Mouse (Mus musculus) frontal cortex, postnatal 25 days (tissue): Measurements from ENCODE around the gene 9130409I23Rik.
"Not testable (repeated sequence)": the region's sequence is repeated elsewhere in the genome, so short reads cannot be mapped to it uniquely, and the experiment has no call there.

Experiments used
- DNase-seq, 2 experiments: peaks; one replicate each; pipeline ENCODE4 v3.0.0; 2022; ENCODE audit warnings: low spot score in 2 of 2

9130409I23Rik gene

DNA sequence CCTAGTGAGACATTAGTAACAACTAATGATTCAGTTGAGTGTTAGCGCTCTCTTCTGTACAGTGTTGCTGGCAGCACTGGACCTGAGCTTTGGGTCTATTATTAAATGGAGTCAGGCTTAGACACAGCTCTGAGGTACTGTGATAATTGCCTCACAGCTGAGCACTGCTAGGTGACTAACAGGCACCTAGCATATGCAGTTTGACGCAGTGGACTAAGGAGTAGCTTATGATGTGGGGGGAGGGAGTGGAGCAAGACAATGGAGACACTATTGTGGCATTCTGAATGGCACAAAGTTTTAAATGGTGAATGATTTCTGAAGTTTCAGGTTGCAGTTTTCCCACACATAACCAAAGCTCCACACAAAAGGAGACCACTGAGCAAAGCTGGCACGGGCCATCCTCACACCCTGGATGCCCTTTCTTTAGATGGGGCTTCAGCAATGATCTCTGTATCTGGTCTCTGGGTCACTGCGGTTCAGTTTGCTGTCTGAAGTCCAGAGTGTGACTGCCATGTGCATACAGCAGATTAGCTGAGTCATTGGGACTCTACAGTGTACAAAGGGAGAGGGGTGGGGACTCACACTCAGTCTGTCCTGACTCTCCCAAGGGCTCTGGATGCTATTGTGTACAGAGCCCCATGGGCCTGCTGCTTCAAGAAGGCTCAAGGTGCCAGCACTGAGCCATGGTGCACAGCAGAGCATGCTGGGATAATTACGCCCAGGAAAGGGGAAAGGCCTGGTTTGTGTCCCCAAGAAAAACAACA, 15.8 kb upstream of the 9130409I23Rik start:
- DNase-seq, result not testable (repeated sequence)

DNA sequence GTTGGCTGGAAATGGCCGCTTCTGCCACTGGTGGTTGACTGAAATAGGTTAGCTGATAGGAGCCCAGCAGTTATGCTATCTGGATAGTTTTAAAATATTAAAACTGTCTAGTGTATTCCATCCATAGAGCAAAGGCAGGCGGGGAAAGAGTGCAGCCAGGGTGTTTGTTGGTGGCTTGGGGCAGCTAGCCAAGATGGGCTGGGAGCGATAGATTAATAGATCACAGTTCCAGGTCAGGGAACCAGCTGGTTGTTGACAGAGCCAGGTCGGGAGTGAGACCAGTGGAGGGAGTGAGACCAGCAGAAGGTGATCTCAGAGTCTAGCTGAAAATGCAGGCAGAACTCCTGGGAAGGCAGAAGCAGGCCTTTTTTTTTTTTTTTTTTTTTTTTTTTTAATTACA, 13.4 kb upstream of the 9130409I23Rik start:
- no peak for DNase-seq

DNA sequence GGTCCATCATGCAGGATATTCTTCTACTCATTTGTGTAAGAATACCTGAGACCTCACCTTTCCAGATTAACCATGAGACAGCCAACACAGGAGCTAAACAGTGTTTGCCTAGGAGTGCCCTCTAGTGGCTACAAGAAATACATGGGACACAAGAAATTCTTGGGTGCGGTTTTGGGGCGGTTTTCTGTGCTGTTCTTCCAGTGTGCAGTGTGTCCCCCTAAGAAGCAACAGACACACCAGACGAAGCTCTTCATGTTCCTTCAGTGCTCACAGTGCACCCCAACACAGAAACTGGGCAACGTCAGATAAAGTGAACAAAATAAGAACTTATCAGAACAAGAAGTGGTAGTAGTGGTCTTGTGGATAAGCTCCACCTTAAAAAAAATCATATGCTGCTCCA, 11.4 kb upstream of the 9130409I23Rik start:
- no peak for DNase-seq

DNA sequence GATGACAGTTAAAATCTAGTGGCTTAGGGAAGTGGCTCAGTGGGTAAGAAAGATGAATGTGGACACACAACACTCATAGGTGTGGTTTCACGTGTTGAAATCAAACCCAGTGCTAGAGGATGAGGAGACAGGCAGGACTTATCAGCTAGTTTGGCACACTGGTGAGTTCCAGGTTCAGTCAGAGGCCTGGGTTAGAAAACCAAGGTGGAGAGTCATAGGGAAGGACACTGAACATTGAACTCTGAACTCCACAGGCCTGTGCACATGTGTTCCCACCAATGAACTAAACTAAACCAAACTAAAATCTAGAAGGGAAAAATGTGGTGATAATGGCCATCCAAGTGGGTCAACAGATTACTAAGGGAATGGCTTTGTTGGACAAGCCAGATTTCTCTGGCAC, 3.5 kb upstream of the 9130409I23Rik start:
- no peak for DNase-seq

DNA sequence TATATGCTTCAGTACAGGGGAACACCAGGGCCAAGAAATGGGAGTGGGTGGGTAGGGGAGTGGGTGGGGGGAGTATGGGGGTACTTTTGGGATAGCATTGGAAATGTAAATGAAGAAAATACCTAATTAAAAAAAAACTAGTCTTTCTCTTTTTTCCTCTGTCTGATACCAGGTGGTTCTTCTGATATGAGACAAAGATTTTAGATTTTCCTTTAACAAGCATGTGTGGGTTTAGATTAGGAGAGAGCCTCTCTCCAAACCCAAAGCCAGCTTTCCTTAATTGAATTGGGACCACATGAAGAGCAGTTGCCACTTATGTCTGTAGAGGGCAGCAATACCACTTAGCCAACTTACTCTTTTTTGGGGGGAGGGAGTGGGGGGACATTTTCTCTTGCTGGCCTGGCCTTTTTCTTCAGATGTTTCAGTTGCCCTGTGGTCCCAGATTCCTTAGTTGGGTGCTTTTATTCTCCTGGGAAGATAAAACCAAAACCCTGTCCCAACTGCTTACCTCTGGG, 1.7 kb upstream of the 9130409I23Rik start:
- no peak for DNase-seq

DNA sequence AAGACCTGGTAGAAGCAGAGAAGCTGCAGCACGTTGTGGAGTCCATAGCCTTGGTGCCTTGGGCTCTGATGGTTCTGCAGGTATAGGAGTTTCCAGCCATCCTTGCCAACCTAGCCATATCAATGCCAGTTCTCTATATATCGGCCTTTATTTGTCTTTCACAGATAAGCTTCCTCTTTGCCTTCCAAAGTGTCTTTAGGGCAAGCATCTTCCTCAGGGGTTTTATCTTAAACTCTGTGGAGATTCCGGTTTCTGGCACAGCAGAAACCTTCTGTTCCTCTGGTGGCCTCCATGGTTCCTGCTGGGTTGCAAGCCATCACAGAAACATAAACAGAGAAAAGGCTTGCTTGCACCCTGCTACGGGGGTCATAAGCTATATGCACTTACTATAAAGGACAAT, 1.9 kb downstream of the 9130409I23Rik start:
- DNase-seq, result no peak

DNA sequence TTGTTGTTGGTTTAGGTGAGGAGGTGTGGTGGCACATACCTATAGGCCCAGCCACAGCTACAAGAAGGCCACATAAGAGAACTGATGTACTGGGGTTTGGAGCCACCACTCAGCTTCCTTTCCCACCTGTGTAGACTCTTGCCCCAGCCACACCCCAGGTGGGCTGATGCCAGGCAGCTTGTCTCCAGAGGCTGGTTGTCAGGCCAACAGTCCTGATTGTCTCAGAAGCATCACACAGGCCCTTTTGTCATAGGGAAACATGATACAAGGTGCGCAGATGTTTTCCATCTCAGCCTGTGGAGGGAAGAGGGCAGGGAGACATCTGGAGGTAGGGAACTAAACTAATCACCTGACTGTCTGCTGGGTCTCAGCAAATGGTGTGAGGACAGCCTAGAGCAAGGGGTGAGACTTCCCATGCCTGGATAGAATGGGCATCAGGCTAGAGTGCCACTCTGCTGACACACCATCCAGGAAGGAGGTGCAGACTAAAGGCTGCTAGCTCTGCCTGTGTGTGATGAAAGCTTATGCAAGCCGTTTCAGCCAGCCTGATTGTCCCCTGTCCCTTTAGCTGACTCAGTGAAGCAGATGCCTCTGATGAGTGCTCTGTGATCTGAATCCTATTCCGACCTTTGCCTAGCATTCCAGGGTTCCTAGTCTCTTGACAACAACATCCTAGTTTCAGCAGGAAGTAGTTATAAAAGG, 10.9 kb downstream of the 9130409I23Rik start:
- DNase-seq, result no peak

DNA sequence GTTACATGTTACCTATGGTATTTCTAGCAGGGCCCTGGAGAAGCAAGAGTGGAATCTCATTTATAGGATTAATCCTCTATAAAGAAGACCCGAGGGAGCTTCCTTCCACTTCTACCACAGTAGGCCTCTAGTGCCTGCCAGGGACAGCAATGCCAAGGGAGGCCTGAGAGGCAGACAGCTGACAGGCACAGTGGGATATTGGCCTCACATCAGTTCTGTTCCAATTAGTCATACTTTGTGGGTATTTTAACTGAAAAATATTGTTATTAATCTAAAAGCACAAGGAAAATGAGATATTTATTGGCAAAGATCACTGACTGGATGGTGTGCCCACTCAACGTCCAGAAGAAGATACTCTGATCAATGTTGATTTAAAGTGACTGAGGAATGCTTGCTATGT, 13.0 kb downstream of the 9130409I23Rik start:
- DNase-seq, result no peak

DNA sequence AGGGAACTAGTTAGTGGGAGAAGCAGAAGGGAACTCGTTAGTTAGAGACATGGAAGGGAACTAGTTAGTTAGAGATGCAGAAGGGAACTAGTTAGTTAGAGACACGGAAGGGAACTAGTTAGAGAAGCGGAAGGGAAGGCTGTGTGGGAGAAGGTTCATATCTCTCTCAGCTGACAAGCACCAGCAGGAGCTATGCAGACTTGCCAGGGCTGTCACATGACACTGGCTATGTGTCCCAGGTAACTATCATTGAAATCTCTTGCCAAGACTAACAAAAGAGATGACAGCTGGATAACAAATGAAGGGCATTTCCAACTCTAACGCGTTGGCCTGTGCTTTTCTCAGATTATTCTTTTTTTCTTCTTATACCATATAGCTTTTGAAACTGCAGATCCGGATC, 13.6 kb downstream of the 9130409I23Rik start:
- DNase-seq, result no peak

DNA sequence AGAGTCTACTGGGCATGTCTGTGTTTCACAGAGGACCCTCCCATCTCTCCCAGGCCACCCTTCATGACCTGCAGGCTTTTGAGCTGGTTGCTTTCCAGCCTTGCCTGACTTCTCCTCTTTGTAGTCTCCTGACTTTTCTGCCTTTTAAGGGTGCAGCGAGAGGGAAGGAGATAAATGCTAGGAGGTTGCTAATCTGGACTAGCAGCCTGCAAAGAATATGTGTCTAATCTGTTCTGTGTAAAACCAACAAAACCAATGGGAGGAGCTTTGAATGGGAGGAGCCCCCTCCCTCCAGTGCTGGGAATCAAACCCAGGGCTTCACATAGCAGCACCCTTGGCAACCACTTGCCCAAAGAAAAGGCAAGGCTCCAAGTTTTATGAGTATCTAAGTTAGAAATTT, 17.3 kb downstream of the 9130409I23Rik start:
- DNase-seq, result no peak

DNA sequence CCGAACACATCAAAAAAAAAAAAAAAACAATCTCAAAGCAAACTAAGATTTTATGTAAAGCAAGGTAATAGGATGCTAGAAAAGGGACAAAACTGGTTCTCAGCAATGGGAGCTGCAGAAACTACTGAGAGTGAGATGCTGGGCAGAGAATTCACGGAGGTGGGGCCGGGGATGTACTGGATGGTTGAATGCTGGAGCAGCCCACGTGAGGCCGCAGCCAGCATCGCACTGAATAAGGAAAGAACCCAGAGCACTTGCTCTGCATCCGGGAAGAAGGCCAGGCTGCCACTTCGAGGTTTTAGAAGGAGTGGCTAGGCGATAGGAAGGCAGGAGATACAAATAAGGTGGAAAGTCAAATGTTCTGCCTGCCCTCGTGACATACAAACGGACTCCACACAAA, 18.6 kb downstream of the 9130409I23Rik start:
- no peak for DNase-seq

DNA sequence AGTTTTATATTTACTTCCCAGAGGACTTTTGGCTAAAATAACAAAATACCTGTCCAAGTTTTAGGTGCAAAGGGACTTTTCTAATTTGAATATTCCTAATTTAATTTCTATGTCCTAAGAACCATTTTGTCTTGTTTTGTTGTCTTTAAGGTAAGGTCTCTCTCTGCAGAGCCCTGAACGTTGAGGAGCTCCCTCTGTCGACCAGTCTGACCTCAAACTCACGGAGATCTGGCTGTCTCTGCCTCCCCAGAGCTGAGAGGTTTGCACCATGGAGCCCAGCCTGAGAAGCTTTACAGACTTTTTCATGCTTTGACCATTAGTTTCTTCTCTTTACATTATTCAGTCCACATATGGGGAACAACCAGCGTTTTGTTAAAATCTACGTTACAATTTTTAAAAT, 22.0 kb downstream of the 9130409I23Rik start:
- no peak for DNase-seq

DNA sequence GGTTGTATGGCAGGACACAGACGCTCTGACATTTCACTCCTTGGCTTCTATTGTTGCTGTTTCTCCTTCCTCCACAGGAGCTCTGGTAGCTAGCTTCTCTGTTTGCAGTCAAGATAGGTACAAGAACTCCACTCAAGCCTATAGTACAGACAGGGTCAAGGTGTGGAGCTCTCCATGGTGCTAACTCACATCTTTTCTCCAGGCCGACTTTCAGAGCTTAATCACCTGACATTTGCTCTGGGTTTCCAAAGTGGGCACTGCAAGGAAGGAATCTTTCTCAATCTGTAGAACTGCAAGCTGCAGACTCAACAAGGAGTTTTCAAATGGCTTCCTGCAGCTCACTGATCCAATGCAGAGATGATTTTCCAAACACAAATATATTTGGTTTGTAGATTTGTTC, 33.0 kb downstream of the 9130409I23Rik start:
- no peak for DNase-seq

DNA sequence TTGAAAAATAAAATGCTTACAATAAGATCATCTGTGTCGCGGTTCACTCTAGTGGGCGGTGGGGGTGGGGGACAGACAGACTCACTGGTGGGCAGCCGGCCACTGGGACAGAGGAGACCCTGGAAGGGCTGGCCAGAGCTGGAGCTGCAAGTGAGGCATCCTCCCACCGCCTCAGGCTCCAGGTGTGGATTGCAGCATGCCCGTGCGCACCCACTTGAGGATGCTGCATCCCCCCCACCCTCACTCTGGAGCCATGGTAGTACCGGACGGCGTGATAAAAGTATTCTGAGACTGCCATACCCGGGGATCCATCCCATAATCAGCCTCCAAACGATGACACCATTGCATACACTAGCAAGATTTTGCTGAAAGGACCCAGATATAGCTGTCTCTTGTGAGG, 39.0 kb downstream of the 9130409I23Rik start:
- no peak for DNase-seq
